Mouse (Mus musculus): ENCODE measurements around the gene Myadm.

- no peak for TF ChIP-seq CTCF (conservative IDR thresholded peaks at IDR 0.05; ENCODE audit: insufficient read depth, insufficient read length, low read depth, low read length)
- TF ChIP-seq POLR2A (IDR thresholded peaks at IDR 0.05; ENCODE audit: low read depth, low read length): no peak
Measured at GRCm38 (mm10) chr7:3320856-3321255, 32.0 kb downstream of the Myadm start.

All from kidney, adult 2 months (tissue).